Mouse (Mus musculus) hematopoietic stem cell, adult 5-6 weeks (primary cell): Measurements from ENCODE around the gene Acat3. TPM values are rescaled to one million over a fixed set of nuclear protein-coding genes. Genes with fewer than 3 reads are reported as not detected.
"Not testable (repeated sequence)": the region's sequence is repeated elsewhere in the genome, so short reads cannot be mapped to it uniquely, and the experiment has no call there.

Source experiments
- ATAC-seq, 2 experiments: fragments of 125-278 bp in 1 of 2; replicated peaks in 1 of 2; 2 replicates each; pipeline ENCODE4 v1.8.0; 2016 to 2017; ENCODE audit warnings: inconsistent platforms in 2 of 2, mild to moderate bottlenecking in 2 of 2, moderate number of reproducible peaks in 2 of 2, low read depth in 1 of 2, moderate TSS enrichment in 1 of 2; ENCODE audit not compliant: low FRiP score in 2 of 2, poor library complexity in 2 of 2, severe bottlenecking in 2 of 2, insufficient read depth in 1 of 2, low TSS enrichment in 1 of 2
- total RNA-seq: library from RNA; stranded (forward); fragments of 172-1452, 232-1000 nt; gene quantifications from 2 replicates; pipeline ENCODE4 v1.2.3, GENCODE M21; 2017

The Acat3 gene
- total RNA-seq, 1 experiment from 2014 or later: 1.3 TPM

GRCm38 (mm10) chr17:12931576-12931975 lies 8.8 kb downstream of the Acat3 start:
- ATAC-seq: not testable (repeated sequence)

DNA sequence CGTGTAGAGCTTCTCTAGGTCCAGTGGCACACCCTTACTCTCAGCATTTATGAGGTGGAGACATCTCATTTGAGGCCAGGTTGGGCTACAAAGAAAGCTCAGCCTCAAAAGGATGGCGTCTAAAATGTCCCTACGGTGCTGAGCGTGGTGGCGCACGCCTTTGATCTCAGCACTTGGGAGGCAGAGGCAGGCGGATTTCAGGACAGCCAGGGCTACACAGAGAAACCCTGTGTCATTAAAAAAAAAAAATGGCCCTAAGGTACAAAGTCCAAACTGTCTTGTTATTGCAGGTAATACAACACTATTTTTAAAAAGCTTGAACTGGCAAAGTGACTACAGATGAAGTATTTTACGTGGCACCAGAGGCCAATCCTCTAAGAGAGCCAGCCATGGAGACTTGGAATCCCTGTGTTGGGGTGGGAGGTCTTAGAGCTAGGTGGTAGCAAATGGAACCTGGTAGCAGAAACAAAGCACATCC lies 14.7 kb downstream of the Acat3 start:
- no peak for ATAC-seq

DNA sequence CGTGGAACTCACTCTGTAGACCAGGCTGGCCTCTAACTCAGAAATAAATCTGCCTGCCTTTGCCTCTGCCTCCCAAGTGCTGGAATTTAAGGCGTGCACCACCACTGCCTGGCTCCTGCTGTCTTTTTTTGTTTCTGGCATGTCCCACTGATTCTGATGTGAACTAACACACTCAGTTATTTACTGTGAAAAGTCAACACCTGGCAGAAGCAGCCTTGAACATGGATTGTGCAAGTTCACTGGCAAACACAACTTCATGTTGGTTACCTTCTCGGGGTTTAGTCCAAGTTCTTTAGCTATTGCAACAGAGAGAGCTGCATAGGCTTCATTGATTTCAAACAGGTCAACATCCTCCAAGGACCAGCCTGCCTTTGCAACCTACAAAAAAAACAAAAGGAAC lies 15.4 kb downstream of the Acat3 start:
- ATAC-seq: no peak

- no peak for ATAC-seq
Measured at GRCm38 (mm10) chr17:12921073-12921472, 19.3 kb downstream of the Acat3 start.

GRCm38 (mm10) chr17:12916588-12917380 lies 23.6 kb downstream of the Acat3 start:
- ATAC-seq: peak in 1 of 2 experiments; percentile 36; a peak in 2 of 4 replicates

DNA sequence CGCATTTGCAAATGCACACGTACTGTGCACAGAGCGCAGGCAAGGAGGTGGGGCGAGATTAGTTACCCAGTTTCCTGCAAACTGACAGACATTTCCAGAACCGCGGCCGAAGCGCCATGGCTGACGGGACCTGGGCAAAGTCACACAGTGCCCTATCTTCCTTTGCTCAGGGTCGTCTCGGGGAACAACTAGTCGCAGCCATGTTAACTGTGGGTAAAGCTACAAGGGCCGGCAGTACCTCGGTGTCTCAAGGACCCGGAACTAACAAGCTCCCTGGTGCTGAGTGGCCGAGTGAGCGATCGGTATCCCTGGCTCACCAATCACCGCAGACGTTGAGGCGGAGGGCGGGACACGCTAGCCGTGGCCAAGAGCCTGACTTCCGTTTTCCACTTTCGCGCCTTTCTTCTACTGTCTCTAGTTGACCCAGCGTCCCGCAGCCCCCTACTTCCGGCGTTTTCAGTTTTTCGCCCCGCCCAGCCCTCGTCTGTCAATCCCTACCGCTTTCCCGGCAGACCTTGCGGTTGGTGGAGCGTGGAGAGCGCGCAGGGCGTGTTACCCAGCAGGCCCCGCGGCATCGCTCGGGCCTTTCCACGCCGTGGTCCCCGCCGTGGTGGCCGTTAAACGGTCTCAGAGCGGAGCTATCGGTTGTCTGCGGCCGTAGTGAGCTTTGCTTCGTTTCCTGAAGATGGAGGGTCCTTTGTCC lies 24.4 kb downstream of the Acat3 start, which contains the start of gene Mrpl18:
Mrpl18 (minus strand) TSS at position 465 of the 703 bp plus-strand sequence.
- ATAC-seq: peak; percentile 97 to 98

- ATAC-seq: peak; percentile 5 to 12; a peak in 3 of 4 replicates
Measured at GRCm38 (mm10) chr17:12915488-12915880, 24.9 kb downstream of the Acat3 start, which contains the start of gene Tcp1. Gene Tcp1, plus strand, starts transcription at chr17:12915701.

- ATAC-seq: no peak
Measured at GRCm38 (mm10) chr17:12910391-12910790, 30.0 kb downstream of the Acat3 start.

DNA sequence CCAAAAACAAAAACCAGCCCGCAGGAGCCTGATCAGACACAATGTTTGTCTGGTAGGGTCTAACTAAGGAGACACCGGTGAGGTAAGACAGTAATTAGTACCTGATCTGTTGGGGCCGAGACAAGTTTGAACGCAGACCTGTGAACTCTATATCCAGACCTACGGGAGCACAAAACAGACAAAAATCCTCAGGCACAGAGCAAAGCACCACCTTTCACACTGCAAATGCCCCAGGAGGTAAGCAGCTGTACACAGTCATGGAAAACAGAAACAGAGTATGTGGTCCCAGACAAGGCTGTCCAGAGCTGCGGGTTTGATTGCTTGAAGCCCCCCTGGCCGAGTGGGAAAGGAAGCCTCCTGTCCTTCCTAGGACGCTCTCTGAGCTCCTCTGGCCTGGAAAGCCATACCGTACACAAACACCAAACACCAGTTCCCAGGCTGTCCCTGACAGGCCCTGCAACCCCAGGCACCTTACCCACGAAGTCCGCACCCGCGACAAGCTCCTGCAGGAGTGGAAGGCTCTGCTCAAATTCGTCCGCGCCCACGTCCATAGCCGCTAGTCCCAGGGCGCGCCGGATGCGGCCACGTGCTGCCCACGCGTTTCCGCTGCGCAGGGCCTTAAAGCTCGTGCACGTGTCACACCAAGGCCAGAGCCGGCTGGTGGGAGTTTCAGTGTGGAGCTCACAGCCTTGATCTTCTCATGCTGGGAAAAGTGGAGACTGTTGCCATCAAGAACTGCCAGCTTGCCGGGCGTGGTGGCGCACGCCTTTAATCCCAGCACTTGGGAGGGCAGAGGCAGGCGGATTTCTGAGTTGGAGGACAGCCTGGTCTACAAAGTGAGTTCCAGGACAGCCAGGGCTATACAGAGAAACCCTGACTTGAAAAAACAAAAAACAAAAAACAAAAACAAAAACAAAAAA lies 30.8 kb downstream of the Acat3 start, which contains the start of gene Pnldc1:
Pnldc1 (minus strand) TSS at position 870 of the 920 bp plus-strand sequence.
- no peak for ATAC-seq

- no peak for ATAC-seq
Measured at GRCm38 (mm10) chr17:12906436-12906835, 34.0 kb downstream of the Acat3 start.

DNA sequence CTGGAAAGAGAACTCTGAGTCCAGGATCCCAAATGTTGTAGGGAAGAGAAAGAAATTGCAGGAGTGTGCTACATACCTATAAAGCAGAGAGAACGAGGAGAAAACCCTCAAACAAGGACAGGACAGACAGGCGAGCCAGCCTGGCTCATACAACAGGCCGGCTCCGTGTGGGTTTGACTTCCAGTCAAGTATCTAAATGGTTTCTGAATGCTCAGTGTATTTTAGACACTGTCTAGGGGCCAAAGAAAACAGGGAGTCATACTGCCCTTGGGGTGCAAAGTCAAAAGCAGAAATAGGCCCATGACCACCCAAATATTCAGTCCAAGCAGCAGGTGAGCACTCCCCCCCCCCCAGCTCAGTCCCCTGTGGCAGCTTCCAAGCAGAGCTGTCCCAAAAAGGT lies 34.6 kb downstream of the Acat3 start:
- ATAC-seq: no peak

GRCm38 (mm10) chr17:12904349-12904748 lies 36.1 kb downstream of the Acat3 start:
- ATAC-seq: peak; percentile 68 to 75

DNA sequence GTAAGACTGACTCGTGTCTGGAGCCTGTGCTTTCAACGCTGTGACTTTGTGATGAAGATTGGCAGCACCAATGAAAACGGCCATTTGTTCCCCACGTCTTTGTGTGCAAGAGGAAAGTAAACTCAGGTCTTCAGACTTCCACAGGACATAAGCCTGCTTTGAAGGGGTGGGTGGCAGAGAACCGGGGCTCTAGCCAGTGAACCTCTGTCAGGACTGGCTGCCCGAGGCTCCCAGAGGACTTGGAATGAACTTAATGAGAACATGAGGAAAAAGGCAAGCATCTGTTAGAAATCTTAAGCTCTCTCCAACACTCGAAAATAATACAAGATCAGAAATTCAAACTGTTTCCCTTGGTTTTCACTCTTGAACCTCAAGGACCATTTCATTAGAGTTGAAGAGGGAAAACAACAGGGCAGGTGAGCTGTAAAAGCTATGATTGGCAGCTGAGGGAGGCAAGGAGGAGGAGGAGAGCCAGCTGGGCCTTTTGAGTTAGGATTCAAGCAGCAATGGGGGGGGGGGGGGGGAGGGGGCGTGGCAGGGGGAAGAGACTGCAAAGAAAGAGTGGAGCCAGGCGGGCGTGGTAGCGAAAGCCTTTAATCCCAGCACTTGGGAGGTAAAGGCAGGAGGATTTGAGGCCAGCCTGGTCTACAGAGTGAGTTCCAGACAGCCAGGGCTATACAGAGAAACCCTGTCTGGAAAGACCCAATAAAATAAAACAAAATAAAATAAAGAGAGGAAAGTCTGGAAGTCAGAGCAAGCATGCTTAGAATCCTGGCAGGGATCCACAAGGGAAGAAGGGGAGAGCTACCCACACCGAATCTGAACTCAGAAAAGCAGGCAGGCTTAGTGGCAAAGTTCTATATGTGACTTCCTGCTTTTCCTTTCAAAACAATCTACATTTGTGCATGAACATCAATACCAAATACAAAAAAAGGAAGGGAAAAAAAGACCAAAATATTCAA lies 36.7 kb downstream of the Acat3 start:
- no peak for ATAC-seq

DNA sequence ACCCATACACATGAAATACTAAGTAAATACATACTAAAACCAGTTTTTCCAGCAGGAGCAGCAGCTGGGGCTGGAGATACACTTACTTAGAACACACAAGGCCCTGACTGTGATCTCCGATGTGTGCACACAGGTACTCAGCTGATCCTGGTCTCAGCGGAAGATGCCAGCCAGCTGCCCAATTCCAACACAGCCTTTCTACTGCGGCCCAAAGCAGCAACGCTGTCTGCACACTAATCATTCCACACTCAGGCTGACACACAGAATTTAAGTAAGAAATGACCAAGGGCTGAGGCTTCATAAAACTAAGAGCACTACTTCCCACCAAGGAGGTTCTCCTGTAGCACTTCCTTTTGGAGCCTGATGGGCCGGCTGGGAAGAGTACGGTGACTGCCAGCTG lies 38.1 kb downstream of the Acat3 start:
- ATAC-seq: no peak

DNA sequence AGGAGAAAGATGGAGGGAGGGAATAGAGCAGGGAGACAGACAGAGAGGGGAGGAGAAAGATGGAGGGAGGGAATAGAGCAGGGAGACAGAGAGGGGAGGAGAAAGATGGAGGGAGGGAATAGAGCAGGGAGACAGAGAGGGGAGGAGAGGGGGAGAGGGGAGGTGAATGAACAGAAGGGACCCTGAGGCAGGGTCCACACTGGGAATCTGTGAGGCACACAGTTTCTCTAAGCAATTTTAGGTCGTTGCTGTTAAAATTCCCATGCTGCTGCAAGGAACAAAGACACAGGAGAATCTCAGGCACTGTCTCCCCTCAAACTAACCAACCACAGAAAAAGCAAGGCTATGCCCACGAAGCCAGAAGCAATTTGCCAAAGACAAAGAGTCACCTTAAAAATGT lies 41.8 kb downstream of the Acat3 start:
- not testable (repeated sequence) for ATAC-seq

GRCm38 (mm10) chr17:12897674-12898073 lies 42.7 kb downstream of the Acat3 start:
- ATAC-seq: no peak
